Mouse (Mus musculus): ENCODE data around the gene Rpl19.

GRCm38 (mm10) chr11:98018858-98019641 is 7.5 kb upstream of the Rpl19 start:
- TF ChIP-seq CTCF (IDR thresholded peaks at IDR 0.05; ENCODE audit: borderline replicate concordance, control insufficient read depth, extremely low read depth, insufficient read depth, low read length, poor library complexity), result peak; percentile 69; the same call in 1 of the 2 replicates
- 0 out of 2 replicates have a peak, but pooled peaks have one; percentile 27 for TF ChIP-seq POLR2A (IDR thresholded peaks at IDR 0.05; ENCODE audit: control insufficient read depth, extremely low read depth, insufficient read depth, low read length, poor library complexity)

All from thymus, adult 2 months (tissue).